Mouse (Mus musculus) heart, adult 2 months (tissue): ENCODE data around the gene Usp49.

Experiments used
- CTCF ChIP-seq: fragments of 200-600 bp; IDR thresholded peaks from 2 replicates; pipeline ENCODE4 v1.8.1; 2022; ENCODE audit warnings: antibody characterized with exemption, mild to moderate bottlenecking, moderate library complexity
- POLR2A ChIP-seq: fragments of 200-500 bp; IDR thresholded peaks from 2 replicates; pipeline ENCODE4 v1.6.1; 2011; ENCODE audit warnings: mild to moderate bottlenecking, low read depth, low read length, control low read depth; ENCODE audit not compliant: insufficient read depth

GRCm38 (mm10) chr17:47617605-47618307 lies 12.7 kb upstream of the Usp49 start:
- TF ChIP-seq POLR2A (no peak), CTCF (no peak)
